In genomic region chr4:36576801-36577200, GRCm38 (mm10) we compare ENCODE assay signal across 17 mouse cellular contexts.
"Had no signal": no experiment of that assay in that cellular context is flagged by ENCODE, and none has a peak within 500 bp of the region (broad histone marks: within the 10 kb centered on the region; RNA-seq: fewer than 3 reads in every experiment).

No protein-coding gene starts in this region.

- DNase-seq: kidney, adult 2 months; kidney, postnatal 25 days; liver, postnatal 0 days; retina, postnatal 1 day; right cerebral cortex, postnatal 25 days; spleen, adult 18-20 months; thymus, postnatal 25 days had no signal

- H3K27ac ChIP-seq: kidney, postnatal 0 days; limb, embryonic 12.5 days; limb, embryonic 15.5 days; liver, embryonic 14.5 days; lung, embryonic 15.5 days; neural tube, embryonic 13.5 days; stomach, embryonic 15.5 days had no signal

- H3K9me3 ChIP-seq: limb, embryonic 12.5 days; limb, embryonic 15.5 days; lung, embryonic 15.5 days; neural tube, embryonic 13.5 days; stomach, embryonic 15.5 days had no signal

- H3K36me3 ChIP-seq: limb, embryonic 12.5 days; limb, embryonic 15.5 days; lung, embryonic 15.5 days; neural tube, embryonic 13.5 days; stomach, embryonic 15.5 days had no signal

- H3K4me1 ChIP-seq: limb, embryonic 12.5 days; limb, embryonic 15.5 days; lung, embryonic 15.5 days; neural tube, embryonic 13.5 days; stomach, embryonic 15.5 days had no signal

- H3K9ac ChIP-seq: limb, embryonic 12.5 days; limb, embryonic 15.5 days; liver, embryonic 14.5 days; liver, postnatal 0 days; lung, embryonic 15.5 days; neural tube, embryonic 13.5 days; stomach, embryonic 15.5 days had no signal

- H3K4me2 ChIP-seq: limb, embryonic 12.5 days; limb, embryonic 15.5 days; liver, embryonic 11.5 days; lung, embryonic 15.5 days; midbrain, embryonic 11.5 days; neural tube, embryonic 13.5 days; stomach, embryonic 15.5 days had no signal

- H3K4me3 ChIP-seq: limb, embryonic 12.5 days; limb, embryonic 15.5 days; lung, embryonic 15.5 days; myocyte; neural tube, embryonic 13.5 days; stomach, embryonic 15.5 days had no signal

- ATAC-seq: liver, postnatal 0 days had no signal

- H3K27me3 ChIP-seq: limb, embryonic 12.5 days; limb, embryonic 15.5 days; lung, embryonic 15.5 days; neural tube, embryonic 13.5 days; stomach, embryonic 15.5 days had no signal
